Mouse (Mus musculus): ENCODE measurements around the gene BC030867. TPM values are rescaled to one million over a fixed set of nuclear protein-coding genes. Genes with fewer than 3 reads are reported as not detected.

The BC030867 gene
- polyA plus RNA-seq, 1 experiment, result 0.65 TPM

DNA sequence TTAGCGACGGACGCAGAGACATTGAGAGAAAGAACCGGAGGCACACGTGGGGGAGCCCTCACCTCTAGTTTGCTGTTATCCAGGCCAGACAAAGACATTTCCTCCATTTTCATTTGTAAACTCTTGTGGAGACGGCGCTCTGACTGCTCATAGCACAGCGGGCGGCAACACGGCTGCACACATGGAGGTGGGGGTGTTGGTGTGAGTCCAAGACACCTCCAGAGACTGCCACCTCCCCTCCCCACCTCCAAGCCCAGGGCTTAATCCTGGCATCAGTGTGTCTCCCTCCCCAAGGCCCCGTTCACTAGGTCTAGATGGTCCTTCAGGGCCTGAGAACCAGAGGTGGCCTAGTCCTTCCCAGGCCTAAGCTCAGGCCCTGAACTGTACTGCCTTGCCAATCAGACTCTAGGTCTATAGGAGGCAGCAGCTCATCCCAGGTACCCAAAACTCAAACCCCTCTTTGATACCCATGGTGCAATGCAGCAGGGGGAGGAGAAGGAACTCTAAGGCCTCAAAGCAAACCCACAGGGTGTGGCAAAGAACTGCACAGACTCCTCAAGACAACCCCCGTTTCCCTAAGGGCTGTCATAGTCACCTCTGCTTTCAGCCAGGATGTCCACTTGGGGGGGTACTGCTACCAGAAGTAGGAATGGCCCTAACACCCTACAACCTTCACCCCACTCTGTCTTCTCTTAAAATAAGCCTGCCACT is 46.4 kb downstream of the BC030867 start:
- peaks cover 7% of the 10 kb centered on the region for H3K4me1 ChIP-seq (ENCODE audit: control insufficient read depth, insufficient read depth, low read length)
- 46% methylated on average over 12 of the region's 12 CpGs for WGBS
- DNase-seq, result no peak

DNA sequence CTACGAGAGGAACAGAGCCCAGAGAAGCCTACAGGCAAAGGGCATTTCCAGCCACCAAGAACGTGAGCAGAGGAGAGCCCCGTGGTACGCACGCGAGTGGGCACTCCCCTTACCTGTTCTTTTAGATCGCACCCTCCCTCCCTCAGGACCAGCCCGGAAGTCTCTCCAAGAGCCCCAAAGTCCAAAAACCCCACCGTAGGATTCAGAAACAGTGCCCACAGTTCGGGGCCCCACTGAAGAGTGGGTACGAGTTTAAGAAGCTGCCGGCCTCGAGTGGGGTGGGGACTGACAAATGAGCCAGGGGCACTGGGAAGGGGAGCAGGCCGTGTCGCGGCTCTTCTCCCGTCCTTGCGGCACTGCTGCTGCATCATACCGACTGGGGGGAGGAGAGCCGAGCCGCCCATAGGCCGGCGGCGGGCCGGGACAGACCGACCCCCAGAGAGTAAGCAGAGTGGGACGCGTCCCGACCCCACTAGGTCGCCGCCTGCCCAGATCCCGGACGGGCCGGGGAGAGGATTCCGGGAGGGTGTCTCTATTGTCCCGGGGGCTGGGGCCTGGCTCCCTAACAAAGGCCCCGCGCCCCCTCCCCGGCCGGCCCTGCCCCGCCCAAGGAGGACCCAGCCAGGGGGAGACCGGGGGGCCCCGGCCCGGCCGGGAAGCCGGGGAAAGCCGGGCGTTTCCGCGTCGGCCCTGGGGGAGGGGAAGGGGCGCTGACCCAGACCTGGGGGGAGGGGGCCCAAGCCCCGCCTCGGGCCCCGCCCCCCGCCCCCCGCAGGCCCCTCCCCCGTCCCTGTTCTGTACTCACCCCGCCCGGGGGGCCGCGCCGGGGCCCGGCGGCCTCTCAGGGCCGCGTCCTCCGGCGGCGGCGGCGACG is 47.2 kb downstream of the BC030867 start:
- TF ChIP-seq POLR2A (IDR thresholded peaks at IDR 0.05; ENCODE audit: borderline replicate concordance, extremely low read depth, low read depth, low read length) (no peak), CTCF (IDR thresholded peaks at IDR 0.05; ENCODE audit: insufficient read depth, low read length) (no peak)
- peaks cover 7% of the 10 kb centered on the region for H3K4me1 ChIP-seq (ENCODE audit: control insufficient read depth, insufficient read depth, low read length)
- under 1% methylated on average over 56 of the region's 73 CpGs for WGBS
- peak; percentile 57 for DNase-seq
- H3K4me3 ChIP-seq (replicated peaks; ENCODE audit: extremely low read depth, low read depth, low read length), result peak overlapping the region; percentile 65

More for the DNA sequence above, 46.4 kb downstream of the BC030867 start:
- TF ChIP-seq POLR2A (IDR thresholded peaks at IDR 0.05; ENCODE audit: borderline replicate concordance, extremely low read depth, low read depth, low read length), result no peak
- peak overlapping the region; percentile 49 for H3K4me3 ChIP-seq (replicated peaks; ENCODE audit: extremely low read depth, low read depth, low read length)

- peaks cover 7% of the 10 kb centered on the region for H3K4me1 ChIP-seq (ENCODE audit: control insufficient read depth, insufficient read depth, low read length)
- DNase-seq, result peak; percentile 96
- H3K4me3 ChIP-seq (replicated peaks; ENCODE audit: extremely low read depth, low read depth, low read length), result peak within 1 kb of the TSS; percentile 71
- 1% methylated on average over 83 of the region's 125 CpGs for WGBS
- TF ChIP-seq CTCF (IDR thresholded peaks at IDR 0.05; ENCODE audit: insufficient read depth, low read length), result no peak
- peak; percentile 94 for TF ChIP-seq POLR2A (IDR thresholded peaks at IDR 0.05; ENCODE audit: borderline replicate concordance, extremely low read depth, low read depth, low read length)
Measured at GRCm38 (mm10) chr11:102296491-102297472, 48.1 kb downstream of the BC030867 start, which contains the start of gene Atxn7l3. Gene Atxn7l3, minus strand, starts transcription at chr11:102296631.

DNA sequence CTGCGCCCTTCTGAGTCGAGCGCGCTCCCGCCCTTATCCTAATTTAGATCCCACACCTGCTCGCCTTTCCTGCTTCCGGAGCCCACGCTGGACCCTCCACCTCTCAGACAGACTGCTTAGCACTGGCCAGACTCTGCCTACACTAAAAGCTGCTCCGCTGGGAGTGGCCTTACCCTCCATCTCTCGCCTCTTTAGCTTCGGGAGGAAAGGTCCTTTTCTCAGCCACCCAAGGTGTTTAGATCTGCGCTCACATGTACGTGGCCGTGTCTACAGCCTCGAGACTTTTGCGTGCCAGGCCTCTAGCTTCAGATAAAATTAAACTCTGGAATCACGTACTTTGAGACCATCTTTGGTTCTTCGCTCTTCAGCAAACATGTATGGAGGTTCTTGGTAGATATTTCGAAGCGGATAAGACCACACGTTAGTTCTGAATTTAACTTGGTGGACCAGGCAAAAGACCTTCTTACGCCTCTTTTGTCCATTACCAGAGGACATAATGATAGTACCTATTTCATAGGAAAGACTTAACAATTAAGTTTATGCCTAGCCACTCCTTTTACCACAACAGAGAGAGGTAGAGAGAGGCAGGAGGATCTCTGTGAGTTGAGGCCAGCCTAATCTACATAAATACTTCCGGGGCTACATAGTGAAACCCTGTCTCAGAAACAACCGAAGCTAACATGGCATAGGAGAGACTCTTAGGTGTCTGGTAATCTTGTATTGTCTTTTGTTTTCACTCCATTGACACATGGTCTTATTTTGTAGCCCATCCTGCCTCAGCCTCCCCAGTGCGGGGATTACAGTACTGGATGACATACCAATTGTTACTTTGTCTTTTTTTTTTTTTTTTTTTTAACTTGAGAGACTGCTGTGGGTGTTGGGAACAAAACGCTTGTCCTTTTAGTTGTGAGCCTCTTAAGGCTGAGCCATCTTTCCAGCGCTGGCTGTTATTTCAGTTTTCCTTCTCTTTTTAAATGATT is 49.2 kb downstream of the BC030867 start:
- no peak for DNase-seq
- peak overlapping the region; percentile 71 for H3K4me3 ChIP-seq (replicated peaks; ENCODE audit: extremely low read depth, low read depth, low read length)
- WGBS, result 19% methylated on average over 27 of the region's 27 CpGs
- peaks cover 7% of the 10 kb centered on the region for H3K4me1 ChIP-seq (ENCODE audit: control insufficient read depth, insufficient read depth, low read length)
- no peak for TF ChIP-seq CTCF (IDR thresholded peaks at IDR 0.05; ENCODE audit: insufficient read depth, low read length)
- TF ChIP-seq POLR2A (IDR thresholded peaks at IDR 0.05; ENCODE audit: borderline replicate concordance, extremely low read depth, low read depth, low read length), result no peak

DNA sequence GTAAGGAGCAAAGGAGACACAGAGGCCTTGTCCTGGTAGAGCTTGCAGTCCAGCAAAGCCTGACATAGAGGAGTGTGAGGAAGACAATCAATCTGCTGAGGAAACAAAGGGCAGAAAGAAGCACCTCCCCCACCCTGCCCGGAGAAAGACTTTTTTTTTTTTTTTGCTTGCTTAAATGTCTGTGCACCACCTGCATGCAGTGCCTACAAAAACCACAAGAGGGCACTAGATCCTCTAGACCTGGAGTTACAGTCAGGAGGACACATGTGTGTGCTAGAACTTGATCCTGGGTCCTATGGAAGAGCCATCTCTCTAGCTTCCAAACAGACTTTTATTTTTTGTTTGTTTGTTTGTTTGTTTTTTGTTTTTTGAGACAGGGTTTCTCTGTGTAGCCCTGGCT is 51.2 kb downstream of the BC030867 start:
- DNase-seq, result no peak
- WGBS, result 4% methylated on average over 1 of the region's 1 CpGs
- Histone ChIP-seq H3K4me1 (ENCODE audit: control insufficient read depth, insufficient read depth, low read length) (peaks cover 7% of the 10 kb centered on the region), H3K4me3 (replicated peaks; ENCODE audit: extremely low read depth, low read depth, low read length) (no peak overlapping the region)
- TF ChIP-seq CTCF (IDR thresholded peaks at IDR 0.05; ENCODE audit: insufficient read depth, low read length), result 0 out of 2 replicates have a peak, but pooled peaks have one; percentile 32
- no peak for TF ChIP-seq POLR2A (IDR thresholded peaks at IDR 0.05; ENCODE audit: borderline replicate concordance, extremely low read depth, low read depth, low read length)

DNA sequence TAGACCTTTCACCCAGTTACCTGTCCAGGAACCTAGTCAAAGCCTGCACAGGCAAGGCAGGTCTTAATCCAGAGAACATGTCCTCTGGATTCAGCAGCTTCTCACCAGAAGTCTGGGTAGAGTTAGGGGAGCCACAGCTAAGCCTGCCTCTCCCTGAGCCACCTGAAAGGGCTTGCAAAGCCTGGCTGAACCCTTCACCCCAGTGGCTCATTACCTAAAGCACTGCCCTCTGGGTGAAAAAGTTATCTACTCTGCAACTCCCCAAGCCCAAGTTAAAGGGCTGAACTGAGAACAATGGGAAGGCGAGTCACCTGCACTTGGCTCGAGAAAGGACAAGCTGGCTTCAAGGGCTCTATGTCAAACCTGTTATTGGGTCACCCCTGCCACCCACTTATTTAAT is 55.5 kb downstream of the BC030867 start:
- 39% methylated on average over 2 of the region's 2 CpGs for WGBS
- TF ChIP-seq CTCF (IDR thresholded peaks at IDR 0.05; ENCODE audit: insufficient read depth, low read length), result no peak
- TF ChIP-seq POLR2A (IDR thresholded peaks at IDR 0.05; ENCODE audit: borderline replicate concordance, extremely low read depth, low read depth, low read length), result no peak
- no peak for DNase-seq

GRCm38 (mm10) chr11:102305359-102305758 is 56.7 kb downstream of the BC030867 start:
- WGBS, result 41% methylated on average over 3 of the region's 3 CpGs
- DNase-seq, result no peak
- Histone ChIP-seq H3K4me3 (replicated peaks; ENCODE audit: extremely low read depth, low read depth, low read length) (no peak overlapping the region), H3K4me1 (ENCODE audit: control insufficient read depth, insufficient read depth, low read length) (peaks cover 11% of the 10 kb centered on the region)
- TF ChIP-seq CTCF (IDR thresholded peaks at IDR 0.05; ENCODE audit: insufficient read depth, low read length), result no peak
- no peak for TF ChIP-seq POLR2A (IDR thresholded peaks at IDR 0.05; ENCODE audit: borderline replicate concordance, extremely low read depth, low read depth, low read length)

More for the DNA sequence above, 55.5 kb downstream of the BC030867 start:
- Histone ChIP-seq H3K4me3 (replicated peaks; ENCODE audit: extremely low read depth, low read depth, low read length) (no peak overlapping the region), H3K4me1 (ENCODE audit: control insufficient read depth, insufficient read depth, low read length) (0 out of 2 replicates have a peak, but pooled peaks cover 2% of the 10 kb centered on the region)

DNA sequence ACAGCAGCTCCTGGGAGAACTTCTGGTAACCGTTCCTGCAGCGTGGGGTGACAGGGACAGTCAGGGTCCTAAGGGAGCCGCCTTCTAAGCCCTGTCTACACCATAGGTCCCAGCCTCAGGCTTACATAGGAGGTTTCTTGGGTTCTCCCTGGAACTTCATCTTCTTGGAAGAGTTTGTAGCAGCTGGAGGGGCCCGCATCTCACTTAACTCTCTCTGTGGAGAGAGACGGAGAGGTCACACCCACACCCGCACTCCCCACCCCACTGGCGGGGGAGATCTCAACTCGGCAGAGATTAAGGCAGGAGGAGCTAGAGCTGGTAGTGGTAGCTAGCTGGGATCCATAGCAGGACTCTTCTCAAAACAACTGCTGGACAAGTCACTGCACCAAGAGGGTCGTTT is 59.4 kb downstream of the BC030867 start:
- no peak for DNase-seq
- Histone ChIP-seq H3K4me1 (ENCODE audit: control insufficient read depth, insufficient read depth, low read length) (peaks cover 17% of the 10 kb centered on the region), H3K4me3 (replicated peaks; ENCODE audit: extremely low read depth, low read depth, low read length) (no peak overlapping the region)
- 86% methylated on average over 9 of the region's 9 CpGs for WGBS
- TF ChIP-seq POLR2A (IDR thresholded peaks at IDR 0.05; ENCODE audit: borderline replicate concordance, extremely low read depth, low read depth, low read length) (no peak), CTCF (IDR thresholded peaks at IDR 0.05; ENCODE audit: insufficient read depth, low read length) (no peak)

All from lung, adult 2 months (tissue).